Mouse (Mus musculus) forebrain, embryonic 12.5 days (tissue): ENCODE measurements around the gene Slc2a9. TPM values are rescaled to one million over a fixed set of nuclear protein-coding genes. Genes with fewer than 3 reads are reported as not detected.

ENCODE experiments used
- ATAC-seq: fragments of 200-750 bp; cut with Nextera tagmentation; 2 replicates; pipeline ENCODE4 v1.8.0; 2017; ENCODE audit warnings: moderate TSS enrichment; ENCODE audit not compliant: low FRiP score
- H3K27ac ChIP-seq: fragments of 300-500 bp; sonication (generic); 2 replicates; pipeline ENCODE4 v1.5.1; 2016; ENCODE audit warnings: mild to moderate bottlenecking
- H3K27me3 ChIP-seq: fragments of 300-500 bp; sonication (generic); 2 replicates; pipeline ENCODE4 v1.6.1; 2016; ENCODE audit warnings: mild to moderate bottlenecking
- H3K36me3 ChIP-seq: fragments of 300-500 bp; sonication (generic); replicated peaks from 2 replicates; pipeline ENCODE4 v1.6.1; 2016; ENCODE audit warnings: mild to moderate bottlenecking
- H3K4me1 ChIP-seq: fragments of 300-500 bp; sonication (generic); 2 replicates; pipeline ENCODE4 v1.6.1; 2016
- H3K4me2 ChIP-seq: fragments of 300-500 bp; sonication (generic); 2 replicates; pipeline ENCODE4 v1.6.1; 2016; ENCODE audit warnings: mild to moderate bottlenecking, moderate library complexity
- H3K4me3 ChIP-seq: fragments of 300-500 bp; sonication (generic); replicated peaks from 2 replicates; pipeline ENCODE4 v1.5.1; 2016; ENCODE audit warnings: mild to moderate bottlenecking
- H3K9ac ChIP-seq: fragments of 300-500 bp; sonication (generic); 2 replicates; pipeline ENCODE4 v1.6.1; 2016; ENCODE audit warnings: mild to moderate bottlenecking
- H3K9me3 ChIP-seq: fragments of 300-500 bp; sonication (generic); 2 replicates; pipeline ENCODE4 v1.6.1; 2016
- WGBS: fragments of 180-500 bp; shearing (Covaris S2); methylation state at CpG from one replicate; pipeline ENCODE4 v1.1.7; 2016; 5-methylcytosine and 5-hydroxymethylcytosine counted together
- polyA plus RNA-seq: library from polyadenylated mRNA; unstranded; fragments of >200 nt; fragmentation: Nextera tagmentation; extraction: Ambion mirVana; gene quantifications from 2 replicates; pipeline ENCODE4 v1.2.1, GENCODE M21; 2016

Slc2a9 gene
- polyA plus RNA-seq, 1 experiment from 2014 or later: 0.29 TPM

GRCm38 (mm10) chr5:38498479-38498878, 4.5 kb downstream of the Slc2a9 start:
- no peak for ATAC-seq
- Histone ChIP-seq H3K27ac (no peak overlapping the region), H3K27me3 (no peaks in the 10 kb centered on the region), H3K9ac (no peak overlapping the region), H3K9me3 (no peaks in the 10 kb centered on the region), H3K4me2 (no peak overlapping the region), H3K36me3 (no peaks in the 10 kb centered on the region), H3K4me3 (no peak overlapping the region), H3K4me1 (no peaks in the 10 kb centered on the region)
- 77% methylated on average over 5 of the region's 5 CpGs for WGBS

- Histone ChIP-seq H3K9ac (no peak overlapping the region), H3K27me3 (no peaks in the 10 kb centered on the region), H3K4me3 (no peak overlapping the region), H3K9me3 (no peaks in the 10 kb centered on the region), H3K27ac (no peak overlapping the region), H3K4me2 (no peak overlapping the region), H3K4me1 (no peaks in the 10 kb centered on the region), H3K36me3 (no peaks in the 10 kb centered on the region)
- WGBS: 87% methylated on average over 8 of the region's 8 CpGs
- ATAC-seq: no peak
These were observed 6.4 kb downstream of the Slc2a9 start for GRCm38 (mm10) chr5:38496491-38497057.

GRCm38 (mm10) chr5:38493890-38494289, 9.1 kb downstream of the Slc2a9 start:
- Histone ChIP-seq H3K4me2 (no peak overlapping the region), H3K4me1 (no peaks in the 10 kb centered on the region), H3K9ac (no peak overlapping the region), H3K4me3 (no peak overlapping the region), H3K36me3 (no peaks in the 10 kb centered on the region), H3K27ac (no peak overlapping the region), H3K27me3 (no peaks in the 10 kb centered on the region), H3K9me3 (no peaks in the 10 kb centered on the region)
- ATAC-seq: no peak
- WGBS: 96% methylated on average over 6 of the region's 6 CpGs

- WGBS: 88% methylated on average over 8 of the region's 8 CpGs
- H3K27me3 ChIP-seq: no peaks in the 10 kb centered on the region
- H3K4me2 ChIP-seq: no peak overlapping the region
- no peak overlapping the region for H3K4me3 ChIP-seq
- no peak for ATAC-seq
- H3K4me1 ChIP-seq: no peaks in the 10 kb centered on the region
- H3K27ac ChIP-seq: no peak overlapping the region
- no peak overlapping the region for H3K9ac ChIP-seq
- no peaks in the 10 kb centered on the region for H3K36me3 ChIP-seq
- no peaks in the 10 kb centered on the region for H3K9me3 ChIP-seq
These were observed 11.2 kb downstream of the Slc2a9 start for GRCm38 (mm10) chr5:38491763-38492162.

GRCm38 (mm10) chr5:38489739-38490138, 13.2 kb downstream of the Slc2a9 start:
- H3K27me3 ChIP-seq: no peaks in the 10 kb centered on the region
- H3K36me3 ChIP-seq: no peaks in the 10 kb centered on the region
- no peaks in the 10 kb centered on the region for H3K9me3 ChIP-seq
- no peak overlapping the region for H3K9ac ChIP-seq
- H3K4me3 ChIP-seq: no peak overlapping the region
- no peak overlapping the region for H3K4me2 ChIP-seq
- H3K4me1 ChIP-seq: no peaks in the 10 kb centered on the region
- WGBS: 93% methylated on average over 4 of the region's 4 CpGs
- H3K27ac ChIP-seq: no peak overlapping the region
- ATAC-seq: no peak

- Histone ChIP-seq H3K36me3 (no peaks in the 10 kb centered on the region), H3K9me3 (no peaks in the 10 kb centered on the region), H3K4me2 (no peak overlapping the region), H3K4me1 (no peaks in the 10 kb centered on the region), H3K27me3 (no peaks in the 10 kb centered on the region), H3K4me3 (no peak overlapping the region), H3K27ac (no peak overlapping the region), H3K9ac (no peak overlapping the region)
- no peak for ATAC-seq
- 87% methylated on average over 20 of the region's 20 CpGs for WGBS
These were observed 14.0 kb downstream of the Slc2a9 start for GRCm38 (mm10) chr5:38488673-38489615.

- H3K4me2 ChIP-seq: no peak overlapping the region
- no peak for ATAC-seq
- H3K4me1 ChIP-seq: no peaks in the 10 kb centered on the region
- no peaks in the 10 kb centered on the region for H3K27me3 ChIP-seq
- no peaks in the 10 kb centered on the region for H3K9me3 ChIP-seq
- no peak overlapping the region for H3K9ac ChIP-seq
- H3K4me3 ChIP-seq: no peak overlapping the region
- WGBS: 62% methylated on average over 6 of the region's 6 CpGs
- H3K36me3 ChIP-seq: no peaks in the 10 kb centered on the region
- H3K27ac ChIP-seq: no peak overlapping the region
These were observed 14.9 kb downstream of the Slc2a9 start for GRCm38 (mm10) chr5:38488026-38488425.

GRCm38 (mm10) chr5:38487247-38487646, 15.7 kb downstream of the Slc2a9 start:
- Histone ChIP-seq H3K9me3 (no peaks in the 10 kb centered on the region), H3K36me3 (no peaks in the 10 kb centered on the region), H3K4me1 (no peaks in the 10 kb centered on the region), H3K4me2 (no peak overlapping the region), H3K9ac (no peak overlapping the region), H3K4me3 (no peak overlapping the region), H3K27me3 (no peaks in the 10 kb centered on the region; the same call in 1 of the 2 replicates), H3K27ac (no peak overlapping the region)
- 80% methylated on average over 4 of the region's 4 CpGs for WGBS
- ATAC-seq: no peak

- Histone ChIP-seq H3K4me1 (no peaks in the 10 kb centered on the region), H3K9ac (no peak overlapping the region), H3K4me3 (no peak overlapping the region), H3K4me2 (no peak overlapping the region), H3K27me3 (no peaks in the 10 kb centered on the region; the same call in 1 of the 2 replicates), H3K9me3 (no peaks in the 10 kb centered on the region), H3K27ac (no peak overlapping the region), H3K36me3 (no peaks in the 10 kb centered on the region)
- 76% methylated on average over 4 of the region's 4 CpGs for whole genome bisulfite sequencing
- no peak for ATAC-seq
These were observed 17.0 kb downstream of the Slc2a9 start for GRCm38 (mm10) chr5:38485946-38486345.

- no peaks in the 10 kb centered on the region for H3K36me3 ChIP-seq
- no peak overlapping the region for H3K4me3 ChIP-seq
- peaks cover 13% of the 10 kb centered on the region for H3K4me1 ChIP-seq
- no peaks in the 10 kb centered on the region; the same call in 1 of the 2 replicates for H3K27me3 ChIP-seq
- no peak for ATAC-seq
- H3K9me3 ChIP-seq: no peaks in the 10 kb centered on the region
- 75% methylated on average over 7 of the region's 7 CpGs for WGBS
- H3K27ac ChIP-seq: no peak overlapping the region
- no peak overlapping the region for H3K9ac ChIP-seq
- H3K4me2 ChIP-seq: no peak overlapping the region
These were observed 19.3 kb downstream of the Slc2a9 start for GRCm38 (mm10) chr5:38483518-38484110.

- Histone ChIP-seq H3K9me3 (no peaks in the 10 kb centered on the region), H3K36me3 (no peaks in the 10 kb centered on the region), H3K4me1 (peaks cover 13% of the 10 kb centered on the region), H3K4me2 (0 out of 2 replicates have a peak overlapping the region, but pooled peaks have one; percentile 33), H3K27ac (no peak overlapping the region), H3K27me3 (no peaks in the 10 kb centered on the region; the same call in 1 of the 2 replicates), H3K9ac (no peak overlapping the region), H3K4me3 (no peak overlapping the region)
- no peak for ATAC-seq
- 82% methylated on average over 10 of the region's 10 CpGs for WGBS
These were observed 21.9 kb downstream of the Slc2a9 start for GRCm38 (mm10) chr5:38480822-38481707.
